Mouse (Mus musculus) CD4-positive, CD25-positive, alpha-beta regulatory T cell, adult 4 months (primary cell): ENCODE data around the gene Rpap1. TPM values are rescaled to one million over a fixed set of nuclear protein-coding genes. Genes with fewer than 3 reads are reported as not detected.

Source experiments
- ATAC-seq: one replicate; pipeline ENCODE4 v1.8.0; 2017
- polyA plus RNA-seq, 2 experiments: library from polyadenylated mRNA; unstranded; fragments of 100-300 nt; shearing (Covaris generic); gene quantifications; one replicate each; pipeline ENCODE4 v1.2.1; 2017

Rpap1 gene
- 10 to 100 TPM; 15.7 to 34.0 TPM for polyA plus RNA-seq

- ATAC-seq, result peak; percentile 99
Measured at GRCm38 (mm10) chr2:119787206-119787883, at the start of gene Rpap1. Gene Rpap1, minus strand, starts transcription at chr2:119787537.

- ATAC-seq, result no peak
Measured at GRCm38 (mm10) chr2:119834231-119834630, 46.9 kb upstream of the Rpap1 start.

GRCm38 (mm10) chr2:119830579-119830978 lies 43.2 kb upstream of the Rpap1 start:
- ATAC-seq, result no peak

- no peak for ATAC-seq
Measured at GRCm38 (mm10) chr2:119821136-119821535, 33.8 kb upstream of the Rpap1 start.

- no peak for ATAC-seq
Measured at GRCm38 (mm10) chr2:119818668-119819272, 31.4 kb upstream of the Rpap1 start.

GRCm38 (mm10) chr2:119817047-119817446 lies 29.7 kb upstream of the Rpap1 start:
- ATAC-seq, result no peak

GRCm38 (mm10) chr2:119816611-119817010 lies 29.3 kb upstream of the Rpap1 start:
- ATAC-seq, result no peak

GRCm38 (mm10) chr2:119814376-119814933 lies 27.1 kb upstream of the Rpap1 start:
- ATAC-seq, result no peak

- ATAC-seq, result no peak
Measured at GRCm38 (mm10) chr2:119811490-119812146, 24.3 kb upstream of the Rpap1 start.

- no peak for ATAC-seq
Measured at GRCm38 (mm10) chr2:119810890-119811289, 23.6 kb upstream of the Rpap1 start.

GRCm38 (mm10) chr2:119808881-119809280 lies 21.5 kb upstream of the Rpap1 start:
- ATAC-seq, result no peak

- no peak for ATAC-seq
Measured at GRCm38 (mm10) chr2:119808438-119808837, 21.1 kb upstream of the Rpap1 start.

- no peak for ATAC-seq
Measured at GRCm38 (mm10) chr2:119805536-119805935, 18.2 kb upstream of the Rpap1 start.

GRCm38 (mm10) chr2:119804776-119805175 lies 17.4 kb upstream of the Rpap1 start:
- no peak for ATAC-seq

GRCm38 (mm10) chr2:119804275-119804628 lies 16.9 kb upstream of the Rpap1 start:
- no peak for ATAC-seq

GRCm38 (mm10) chr2:119803618-119804274 lies 16.4 kb upstream of the Rpap1 start:
- ATAC-seq, result no peak

GRCm38 (mm10) chr2:119802767-119803617 lies 15.7 kb upstream of the Rpap1 start:
- no peak for ATAC-seq

- ATAC-seq, result no peak
Measured at GRCm38 (mm10) chr2:119800876-119801846, 13.8 kb upstream of the Rpap1 start.

- peak; percentile 65 for ATAC-seq
Measured at GRCm38 (mm10) chr2:119799961-119800550, 12.7 kb upstream of the Rpap1 start.

- peak; percentile 42 for ATAC-seq
Measured at GRCm38 (mm10) chr2:119799181-119799960, 12.0 kb upstream of the Rpap1 start.
